Mouse (Mus musculus): ENCODE results near the gene Dap.

DNA sequence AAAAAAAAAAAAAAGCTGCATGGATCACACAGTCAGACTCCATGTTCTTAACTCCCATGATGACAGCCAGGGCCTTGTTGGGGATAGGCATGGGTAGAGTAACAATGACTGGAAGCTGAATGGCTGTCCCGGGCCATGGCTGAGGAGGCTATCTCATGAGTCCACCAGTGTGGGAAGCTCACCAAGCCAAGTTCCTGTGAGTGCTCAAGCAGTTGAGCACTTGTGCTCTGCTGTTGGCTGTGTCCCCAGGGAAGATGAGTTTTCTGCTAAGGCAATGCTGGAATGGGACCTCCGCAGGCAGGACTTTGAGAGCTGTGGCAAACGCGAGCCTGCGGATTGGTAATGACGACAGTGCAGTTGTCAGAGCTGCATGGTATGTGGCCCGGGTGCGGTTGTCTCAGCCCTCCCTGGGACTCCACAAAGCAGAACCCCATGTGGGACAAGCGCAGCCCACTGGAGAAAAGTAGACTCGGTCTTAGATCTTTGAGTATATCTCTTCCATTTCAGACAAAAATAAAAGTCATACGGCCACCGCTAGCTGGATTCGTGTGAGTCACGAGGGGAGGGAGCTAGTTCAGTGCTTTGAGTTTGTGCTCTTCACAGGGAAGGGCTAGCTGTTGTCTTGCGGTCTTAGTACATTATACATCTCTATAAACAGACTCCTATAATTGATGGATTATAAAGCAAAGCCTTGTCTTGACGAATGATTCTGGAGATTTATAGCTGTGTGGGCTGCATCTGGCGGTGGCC is 20.8 kb downstream of the Dap start:
- no peak for TF ChIP-seq CTCF (IDR thresholded peaks at IDR 0.05; ENCODE audit: extremely low read depth, insufficient read length, insufficient replicate concordance, low read depth, low read length)
- no peak for TF ChIP-seq POLR2A (IDR thresholded peaks at IDR 0.05; ENCODE audit: low read depth, low read length)
